Mouse (Mus musculus) brain, embryonic 14.5 days (tissue): ENCODE measurements around the gene Edar. TPM values are rescaled to one million over a fixed set of nuclear protein-coding genes. Genes with fewer than 3 reads are reported as not detected.

Source experiments
- DNase-seq: peaks from one replicate; pipeline ENCODE4 v3.0.0-alpha.2; 2011; ENCODE audit warnings: low read depth
- CTCF ChIP-seq: fragments of 200-500 bp; IDR thresholded peaks from 2 replicates; pipeline ENCODE4 v1.5.1; 2012; ENCODE audit warnings: inconsistent platforms, mild to moderate bottlenecking, moderate library complexity, borderline replicate concordance; ENCODE audit not compliant: insufficient read depth, insufficient read length; ENCODE audit errors: extremely low read depth
- POLR2A ChIP-seq: fragments of 200-500 bp; IDR thresholded peaks from 2 replicates; pipeline ENCODE4 v1.6.1; 2012; ENCODE audit warnings: mild to moderate bottlenecking, inconsistent platforms, borderline replicate concordance; ENCODE audit not compliant: poor library complexity, insufficient read depth, insufficient read length, severe bottlenecking; ENCODE audit errors: extremely low read depth
- polyA plus RNA-seq: library from polyadenylated mRNA; depleted of rRNA; stranded (reverse); fragments of >200 nt; gene quantifications from 2 replicates; pipeline ENCODE4 v1.2.3, GENCODE M21; 2012

Gene Edar
- polyA plus RNA-seq, 1 experiment: 0.67 TPM

- peak; percentile 95 for DNase-seq
- TF ChIP-seq CTCF: no peak
- TF ChIP-seq POLR2A: no peak
These were observed 2.7 kb downstream of the Edar start for GRCm38 (mm10) chr10:58672557-58673277.

GRCm38 (mm10) chr10:58663868-58664267 lies 11.6 kb downstream of the Edar start:
- no peak for TF ChIP-seq POLR2A
- no peak for TF ChIP-seq CTCF
- DNase-seq: no peak

- DNase-seq: peak; percentile 41
These were observed 12.0 kb downstream of the Edar start for GRCm38 (mm10) chr10:58663417-58663816.

GRCm38 (mm10) chr10:58659268-58659986 lies 16.0 kb downstream of the Edar start:
- peak; percentile 65 for DNase-seq
- no peak for TF ChIP-seq POLR2A
- no peak for TF ChIP-seq CTCF

More at GRCm38 (mm10) chr10:58663417-58663816, 12.0 kb downstream of the Edar start:
- TF ChIP-seq POLR2A (no peak), CTCF (no peak)

- DNase-seq: no peak
- no peak for TF ChIP-seq POLR2A
- no peak for TF ChIP-seq CTCF
These were observed 17.7 kb downstream of the Edar start for GRCm38 (mm10) chr10:58657731-58658130.

- no peak for TF ChIP-seq CTCF
- no peak for TF ChIP-seq POLR2A
- DNase-seq: peak; percentile 38
These were observed 21.8 kb downstream of the Edar start for GRCm38 (mm10) chr10:58653679-58654078.

- TF ChIP-seq POLR2A (no peak), CTCF (no peak)
- DNase-seq: no peak
These were observed 22.7 kb downstream of the Edar start for GRCm38 (mm10) chr10:58652418-58653394.

GRCm38 (mm10) chr10:58652045-58652417 lies 23.4 kb downstream of the Edar start:
- DNase-seq: peak; percentile 87
- TF ChIP-seq POLR2A (no peak), CTCF (no peak)

- peak; percentile 83 for DNase-seq
- TF ChIP-seq CTCF (no peak), POLR2A (no peak)
These were observed 24.0 kb downstream of the Edar start for GRCm38 (mm10) chr10:58651270-58652042.

GRCm38 (mm10) chr10:58648787-58649186 lies 26.7 kb downstream of the Edar start:
- no peak for DNase-seq
- no peak for TF ChIP-seq POLR2A
- TF ChIP-seq CTCF: no peak
